Mouse (Mus musculus): Measurements from ENCODE around the gene Pgs1.

The Pgs1 gene

DNA sequence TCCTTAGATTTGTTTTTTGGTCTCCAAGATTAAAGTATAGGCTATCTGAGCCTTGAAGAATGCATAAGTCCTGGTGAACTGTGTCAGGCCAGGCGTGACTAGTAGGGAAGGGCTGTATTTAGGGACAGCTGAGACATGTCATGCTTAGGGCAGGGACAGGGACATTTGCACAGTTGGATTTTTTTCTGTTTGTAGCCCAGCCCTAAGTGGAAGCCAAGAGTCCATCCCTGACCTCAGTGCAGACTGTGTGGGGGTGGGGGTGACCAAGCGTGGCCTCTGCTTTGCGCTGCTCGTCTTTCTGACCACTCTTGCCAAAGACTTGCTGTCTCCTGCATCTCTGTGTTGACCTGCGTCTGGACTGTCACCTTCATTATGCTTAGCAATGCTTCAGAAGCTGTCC, 18.1 kb downstream of the Pgs1 start:
- no peak for DNase-seq

DNA sequence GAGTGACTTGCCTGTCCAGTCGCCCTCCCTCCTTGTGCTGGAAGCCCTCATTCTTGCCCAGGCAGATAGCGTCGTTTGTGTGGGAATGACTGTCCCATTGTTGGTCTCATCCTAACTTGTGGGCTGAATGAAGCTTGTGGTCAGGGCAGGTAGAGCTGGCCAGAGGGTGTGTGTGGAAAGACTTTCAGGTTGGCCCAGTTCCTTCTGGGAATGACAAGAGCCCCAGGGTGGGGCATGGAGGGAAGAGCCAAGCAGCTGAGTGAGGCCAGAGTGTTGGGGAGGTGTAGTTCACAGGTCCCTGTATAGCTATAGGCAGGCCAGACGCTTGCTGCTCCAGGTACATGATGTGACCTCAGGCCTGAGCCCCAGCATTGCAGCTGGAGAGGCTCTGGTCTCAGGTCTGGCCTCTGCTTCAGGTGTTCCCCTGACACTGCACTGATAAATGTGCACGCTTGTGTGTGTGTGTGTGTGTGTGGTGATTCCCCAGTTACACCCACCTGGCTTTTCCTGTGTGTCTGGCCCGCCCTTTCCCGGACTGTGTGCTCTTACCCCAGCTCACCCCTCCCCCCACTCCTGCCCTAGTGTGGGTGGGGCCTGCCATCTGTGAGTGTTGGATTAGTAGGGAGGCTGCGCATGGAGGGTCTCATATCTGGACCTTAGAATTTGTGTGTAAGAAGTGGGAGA, 21.5 kb downstream of the Pgs1 start:
- DNase-seq, result no peak

DNA sequence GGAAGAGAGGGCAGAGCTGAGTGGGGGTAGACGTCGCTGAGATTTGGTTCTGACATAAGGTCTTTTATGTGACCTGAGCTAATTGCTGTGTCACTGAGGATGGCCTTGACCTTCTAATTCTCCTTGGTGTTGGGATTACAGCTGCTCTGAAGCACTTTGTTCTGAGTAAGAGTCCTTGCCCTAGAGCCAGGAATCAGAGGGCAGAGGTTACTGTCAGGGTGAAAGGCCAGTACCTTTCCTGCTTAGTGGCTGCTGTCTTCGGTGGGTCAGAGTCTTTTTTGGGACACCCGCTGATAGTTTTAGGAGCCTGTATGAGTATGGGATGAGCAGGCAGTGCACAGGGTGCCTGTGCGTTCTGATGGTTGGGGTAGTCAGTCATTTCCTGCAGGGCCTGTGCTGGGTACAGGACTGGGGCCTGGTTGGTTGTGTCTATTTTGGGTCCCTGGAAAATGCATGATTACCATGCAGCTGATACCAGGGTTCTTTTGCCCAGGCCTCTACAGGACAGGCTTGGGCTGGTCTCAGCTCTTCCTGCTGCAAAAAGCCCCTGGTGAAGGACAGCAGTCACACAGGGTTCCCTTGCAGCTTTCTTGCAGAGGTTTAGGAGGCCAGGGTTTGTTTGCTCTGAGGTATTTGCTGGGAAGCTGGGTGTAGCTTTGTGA, 22.2 kb downstream of the Pgs1 start:
- DNase-seq, result no peak

DNA sequence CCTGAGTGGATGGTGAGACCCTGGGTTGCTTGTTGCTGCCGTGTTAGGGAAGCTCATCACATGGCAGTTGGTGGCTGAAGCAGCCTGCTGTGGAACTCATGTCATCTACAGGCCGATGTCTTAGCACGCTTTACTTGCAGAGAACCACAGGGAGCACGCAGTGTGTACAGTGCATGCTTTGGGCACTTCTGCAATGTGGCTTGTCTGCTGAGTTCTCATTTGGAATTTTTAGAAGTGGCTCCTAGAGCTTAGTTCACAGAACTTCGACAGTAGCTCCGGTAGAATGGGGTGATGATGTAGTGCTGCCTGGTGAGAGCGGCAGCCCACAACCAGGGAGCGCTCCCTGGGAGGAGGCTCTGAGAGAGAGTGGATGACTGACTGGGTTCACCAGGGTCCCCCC, 22.8 kb downstream of the Pgs1 start:
- DNase-seq, result no peak

DNA sequence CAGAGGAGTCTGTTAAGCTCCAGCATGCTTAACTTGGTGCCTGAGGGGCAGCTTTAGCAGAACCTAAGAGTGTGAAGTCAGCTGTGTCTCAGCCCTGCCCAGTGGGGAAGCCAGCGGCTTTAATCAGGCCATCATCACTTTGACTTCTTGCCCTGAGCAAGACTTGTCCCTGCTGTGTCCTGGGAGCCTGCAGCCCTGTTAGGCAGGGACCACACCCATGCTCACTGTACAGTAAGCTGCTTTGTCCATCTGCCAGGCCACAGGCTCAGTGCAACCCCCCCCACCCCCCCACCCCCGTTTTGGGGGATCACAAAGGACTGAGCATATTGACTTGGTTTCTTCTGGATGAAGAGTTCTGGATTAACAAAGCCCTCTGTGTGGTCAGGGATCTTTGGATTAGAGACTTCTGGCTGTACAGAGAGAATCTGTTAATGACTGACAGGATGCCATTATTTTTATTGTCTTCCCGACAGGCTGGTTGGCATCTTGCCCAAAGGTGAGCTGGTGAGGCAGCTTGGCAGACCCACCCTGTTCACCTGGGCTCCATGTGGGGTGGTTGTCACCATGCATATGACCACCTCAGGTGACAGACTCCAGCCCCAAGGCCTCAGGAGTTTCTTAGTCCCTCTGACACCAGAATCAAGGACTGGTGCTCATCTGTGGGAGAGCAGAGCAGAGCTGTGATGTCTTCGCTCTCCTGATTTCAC, 23.9 kb downstream of the Pgs1 start:
- no peak for DNase-seq

DNA sequence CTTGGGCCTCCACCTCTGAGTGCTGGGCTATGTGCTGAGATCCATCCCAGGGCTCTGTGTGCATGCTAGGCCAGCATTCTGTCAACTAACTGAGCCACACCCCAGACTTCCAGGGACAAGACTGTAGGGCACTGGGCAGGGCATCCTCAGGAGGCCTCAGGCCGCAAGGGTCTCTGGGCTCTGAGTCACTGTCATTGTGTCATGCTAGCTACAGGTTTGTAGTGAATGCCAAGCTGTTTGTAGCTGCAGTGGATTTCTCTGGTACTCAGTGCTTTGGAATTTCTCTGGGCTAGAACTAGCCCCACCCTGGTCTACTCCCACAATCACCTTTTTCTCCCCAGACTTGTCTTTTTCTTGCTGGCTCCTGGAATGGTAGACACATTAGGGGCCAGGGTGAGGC, 26.5 kb downstream of the Pgs1 start:
- DNase-seq, result no peak

DNA sequence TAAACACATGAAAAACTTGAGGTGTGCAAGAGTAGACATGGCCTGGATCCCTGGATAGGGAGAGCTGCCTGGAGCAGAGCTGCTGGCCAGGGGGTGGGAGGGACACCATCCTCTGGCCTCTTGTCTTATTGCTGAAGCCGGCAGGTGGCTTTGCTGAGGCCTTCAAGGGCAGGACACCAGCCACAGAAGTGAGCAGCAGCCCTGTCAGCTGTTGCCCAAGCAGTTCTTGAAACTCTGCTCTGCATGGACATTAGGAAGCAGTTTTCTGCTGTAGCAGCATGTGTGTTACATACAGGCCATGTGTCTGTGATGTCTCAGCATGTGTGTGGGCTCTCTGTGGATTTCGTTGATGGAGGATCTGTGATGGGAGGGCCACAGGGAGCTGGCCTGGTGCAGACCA, 27.2 kb downstream of the Pgs1 start:
- DNase-seq, result no peak

DNA sequence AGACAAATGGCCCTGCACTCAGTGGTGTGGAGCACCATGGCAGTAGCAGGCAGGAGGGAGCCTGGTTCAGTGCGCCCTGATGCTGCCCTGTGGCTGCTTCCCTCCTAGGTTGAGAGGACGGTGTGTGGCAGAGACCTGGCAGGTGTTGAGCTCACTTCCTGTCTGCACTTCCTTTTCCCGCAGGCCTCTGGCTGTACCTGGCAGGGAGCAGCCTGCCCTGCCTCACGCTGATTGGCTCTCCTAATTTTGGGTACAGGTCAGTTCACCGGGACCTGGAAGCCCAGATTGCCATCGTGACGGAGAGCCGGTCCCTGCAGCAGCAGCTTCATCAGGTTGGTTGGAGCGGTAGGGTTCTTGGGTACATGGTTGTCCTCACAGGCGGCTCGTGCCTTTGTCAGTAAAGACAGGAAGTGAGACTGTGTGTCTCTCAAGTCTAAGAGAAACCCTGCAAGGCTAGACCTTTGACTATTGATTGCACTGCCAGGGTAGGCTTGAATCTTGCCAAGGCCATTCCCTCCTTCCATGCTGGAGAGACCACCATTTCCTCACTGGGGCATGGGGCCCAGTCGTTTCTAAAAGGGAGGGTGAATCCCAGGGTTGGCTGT, 28.4 kb downstream of the Pgs1 start:
- DNase-seq, result no peak

DNA sequence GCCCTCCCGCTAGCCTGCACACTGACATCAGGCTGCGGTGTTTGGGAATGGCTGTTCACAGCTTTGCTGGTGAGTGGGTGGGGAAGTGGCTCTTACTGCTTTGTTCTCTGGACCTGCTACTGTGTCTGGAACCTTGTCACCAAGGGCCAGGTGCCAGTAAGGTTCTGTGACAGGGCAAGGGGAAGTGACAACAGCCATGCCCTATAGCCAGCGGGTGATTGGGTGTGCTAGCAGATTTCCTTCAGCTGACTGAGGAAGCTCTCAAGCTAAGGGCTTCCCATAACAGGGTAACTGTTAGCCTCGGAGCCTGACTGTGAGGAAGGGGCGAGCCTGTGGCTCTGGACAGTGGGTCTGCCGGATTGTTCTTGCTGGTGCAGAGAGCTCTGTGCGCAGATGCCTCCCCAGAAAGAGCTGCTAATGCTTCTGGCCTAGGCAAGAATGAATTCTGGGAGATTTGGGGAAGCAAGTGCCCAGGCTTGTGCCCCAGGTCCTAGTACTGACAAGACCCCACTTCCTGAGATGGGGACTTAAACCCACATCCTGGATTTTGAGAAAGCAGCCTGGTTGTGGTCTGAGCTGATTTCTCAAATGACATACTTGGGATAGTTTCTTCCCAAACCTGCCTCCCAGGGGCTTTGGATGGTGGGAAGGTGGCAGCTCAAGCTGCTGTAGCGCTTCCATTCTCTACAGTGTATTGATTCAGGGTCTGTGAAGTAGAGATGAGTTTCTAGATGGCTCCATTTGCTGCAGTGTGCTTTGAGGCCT, 29.5 kb downstream of the Pgs1 start:
- no peak for DNase-seq

DNA sequence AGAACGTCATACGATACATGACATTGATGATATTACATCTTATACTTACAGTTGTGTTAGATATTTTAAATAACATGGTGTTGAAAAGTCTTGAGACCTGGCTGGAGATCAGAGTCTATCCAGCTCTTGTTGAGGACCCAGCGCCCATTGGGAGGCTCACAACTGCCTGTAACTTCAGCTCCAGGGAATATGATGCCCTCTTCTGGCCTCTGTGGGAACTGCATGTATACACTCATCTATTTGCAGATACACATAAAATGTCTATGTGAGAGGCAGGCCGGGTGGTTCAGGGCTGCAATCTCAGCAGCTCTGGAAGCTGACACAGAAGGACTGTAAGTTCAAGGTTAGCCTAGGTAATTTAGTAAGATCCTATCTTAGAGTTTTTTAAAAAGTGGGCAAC, 32.2 kb downstream of the Pgs1 start:
- no peak for DNase-seq

DNA sequence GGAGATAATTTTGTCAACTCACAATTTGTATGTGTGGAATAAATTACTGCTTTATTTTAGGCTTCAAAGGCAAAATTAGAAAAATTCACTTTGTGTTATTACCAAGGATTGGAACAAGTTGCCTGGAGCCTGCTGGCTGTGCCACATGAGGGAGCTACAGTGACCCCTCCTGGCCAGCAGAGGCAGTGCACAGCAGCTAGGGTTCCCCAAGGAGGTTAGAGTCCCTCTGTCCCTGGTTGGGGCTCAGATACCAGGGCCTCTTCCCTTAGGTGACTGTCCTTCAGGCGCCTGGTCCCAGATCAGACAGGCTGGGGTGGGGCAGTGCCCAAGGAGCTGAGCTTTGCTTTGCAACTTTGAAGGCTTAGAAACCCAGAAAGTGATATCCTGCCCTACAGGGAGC, 35.7 kb downstream of the Pgs1 start:
- DNase-seq, result peak; percentile 72 to 78

DNA sequence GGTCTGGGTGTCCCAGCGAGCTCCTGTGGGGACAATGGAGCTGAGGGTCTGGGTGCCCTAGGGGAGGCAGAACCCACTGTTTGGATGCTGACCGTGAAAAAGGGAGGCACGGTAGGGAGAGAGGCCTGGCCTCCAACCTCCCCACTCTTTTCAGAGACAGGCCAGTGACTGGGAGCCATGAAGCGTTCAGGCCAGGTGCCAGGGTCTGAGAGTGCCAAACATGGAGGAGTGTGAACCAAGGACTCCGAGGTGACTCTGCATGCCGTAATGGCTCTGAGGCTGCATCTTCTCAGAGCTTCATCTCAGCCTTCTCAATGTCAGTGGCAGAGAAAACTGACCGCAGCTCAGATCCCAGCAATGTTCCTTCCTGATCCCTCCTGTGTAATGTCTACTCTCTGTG, 37.4 kb downstream of the Pgs1 start:
- peak in 1 of 2 experiments; percentile 18 for DNase-seq

DNA sequence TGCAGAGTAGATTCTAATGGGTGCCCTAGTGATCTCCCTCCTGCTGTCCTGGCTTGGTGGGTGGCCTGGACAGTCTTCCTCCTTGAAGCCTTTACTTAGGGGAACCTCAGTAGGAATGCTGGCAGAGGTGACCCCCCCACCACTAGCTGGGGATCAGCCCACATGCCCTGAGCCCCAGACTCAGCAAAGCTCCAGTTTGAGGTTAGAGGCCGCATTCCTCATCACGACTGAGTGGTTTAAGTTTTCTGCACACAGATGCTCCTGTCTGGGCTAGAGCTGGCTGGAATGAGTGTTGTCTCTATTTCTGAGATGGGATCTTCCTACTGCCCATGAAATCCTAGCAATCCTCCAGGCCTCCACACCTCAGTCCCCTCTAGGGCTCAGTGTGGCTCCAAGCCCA, 38.0 kb downstream of the Pgs1 start:
- no peak for DNase-seq

DNA sequence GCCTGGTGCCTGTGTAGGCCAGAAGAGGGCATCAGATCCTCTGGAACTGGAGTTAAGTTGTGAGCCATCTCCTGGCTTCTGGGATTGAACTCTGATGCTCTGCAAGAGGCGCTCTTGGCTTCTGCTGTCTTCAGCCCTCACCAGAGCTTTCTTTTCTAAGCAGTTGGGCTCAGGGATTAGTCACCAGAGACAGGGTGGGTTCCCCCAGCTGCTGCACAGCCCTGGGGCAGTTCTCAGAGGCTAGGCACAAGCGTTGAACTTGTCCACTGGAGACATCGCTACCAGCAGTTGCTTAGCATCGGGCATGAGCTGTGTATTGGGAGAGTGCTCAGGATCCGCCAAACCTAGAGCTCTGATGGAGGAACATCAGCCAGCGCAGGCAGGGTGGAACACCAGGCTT, 43.1 kb downstream of the Pgs1 start:
- no peak for DNase-seq

DNA sequence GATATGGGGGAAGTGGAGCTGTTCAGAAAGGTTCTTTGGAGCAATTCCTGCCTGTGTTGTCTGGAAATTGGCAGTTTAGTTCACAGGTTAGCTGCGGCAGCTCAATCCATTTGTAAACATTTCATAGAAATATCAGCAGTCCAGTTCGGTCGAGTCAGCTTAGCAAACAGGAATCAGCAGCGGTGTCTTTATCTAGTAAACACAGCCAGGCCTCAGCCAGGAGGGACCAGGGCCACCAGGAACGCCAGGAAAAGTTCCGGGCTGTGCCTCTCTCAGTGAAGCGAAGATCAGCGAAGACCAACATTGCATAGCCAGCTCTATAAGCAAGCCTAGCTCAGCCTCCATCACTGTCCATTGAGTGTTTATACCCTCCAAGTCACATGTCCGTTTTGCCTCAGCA, 45.0 kb downstream of the Pgs1 start:
- DNase-seq, result no peak

DNA sequence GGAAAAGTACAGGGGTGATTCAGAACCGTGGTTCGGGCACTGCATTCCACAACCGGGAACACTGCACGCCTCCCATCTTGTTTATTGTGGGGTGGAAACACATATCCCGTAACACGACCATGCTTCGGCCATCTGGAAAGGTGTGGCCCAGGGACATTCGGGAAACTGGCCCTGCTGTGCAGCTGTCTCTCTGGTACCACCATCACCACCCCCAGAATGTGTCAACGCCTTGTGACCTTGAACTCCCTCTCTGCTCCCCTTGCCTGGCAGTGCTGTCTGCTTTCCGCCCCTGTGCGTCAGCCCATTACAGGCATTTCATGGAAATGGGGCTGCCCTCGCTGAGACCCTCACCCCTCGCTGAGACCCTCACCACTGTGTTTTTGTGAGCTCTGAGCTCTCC, 48.3 kb downstream of the Pgs1 start:
- no peak for DNase-seq

DNA sequence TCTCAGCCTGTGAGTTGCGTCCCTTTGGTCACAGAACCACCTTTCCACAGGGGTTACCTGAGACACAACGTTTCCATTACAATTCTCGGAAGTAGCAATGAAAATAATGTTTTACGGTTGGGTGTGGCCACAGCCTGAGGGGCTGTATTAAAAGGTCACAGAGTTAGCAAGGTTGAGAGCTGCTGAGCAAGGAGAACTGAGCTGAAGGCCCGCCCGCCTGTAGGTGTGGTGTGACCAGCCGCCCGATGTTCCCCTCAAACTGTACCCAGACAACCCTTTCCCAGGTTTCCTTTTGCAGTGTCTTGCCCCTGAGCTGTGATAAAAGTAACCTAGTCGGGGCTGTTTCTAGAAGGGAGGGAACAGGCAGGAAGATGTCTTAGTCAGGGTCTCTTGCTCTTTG, 49.0 kb downstream of the Pgs1 start:
- no peak for DNase-seq

DNA sequence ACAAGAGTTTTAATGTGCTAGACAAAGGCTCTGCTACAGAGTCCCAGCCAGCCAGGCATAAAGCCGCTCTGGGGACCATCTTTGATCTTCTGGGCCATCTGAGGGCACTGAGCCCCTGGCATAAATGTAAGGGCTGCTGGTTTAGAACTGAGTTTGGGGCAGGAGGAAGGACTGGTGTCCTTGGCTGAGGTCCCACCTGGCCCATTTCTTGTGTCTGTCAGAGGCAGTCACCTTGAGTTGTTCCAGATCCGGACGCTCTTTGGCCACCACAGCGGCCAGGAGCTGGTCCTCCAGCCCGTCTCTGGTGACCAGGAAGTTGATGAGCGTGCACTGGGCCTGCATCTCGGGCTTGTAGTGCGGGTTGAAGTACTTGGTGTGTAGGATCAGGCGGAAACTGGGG, 56.7 kb downstream of the Pgs1 start:
- no peak for DNase-seq

DNA sequence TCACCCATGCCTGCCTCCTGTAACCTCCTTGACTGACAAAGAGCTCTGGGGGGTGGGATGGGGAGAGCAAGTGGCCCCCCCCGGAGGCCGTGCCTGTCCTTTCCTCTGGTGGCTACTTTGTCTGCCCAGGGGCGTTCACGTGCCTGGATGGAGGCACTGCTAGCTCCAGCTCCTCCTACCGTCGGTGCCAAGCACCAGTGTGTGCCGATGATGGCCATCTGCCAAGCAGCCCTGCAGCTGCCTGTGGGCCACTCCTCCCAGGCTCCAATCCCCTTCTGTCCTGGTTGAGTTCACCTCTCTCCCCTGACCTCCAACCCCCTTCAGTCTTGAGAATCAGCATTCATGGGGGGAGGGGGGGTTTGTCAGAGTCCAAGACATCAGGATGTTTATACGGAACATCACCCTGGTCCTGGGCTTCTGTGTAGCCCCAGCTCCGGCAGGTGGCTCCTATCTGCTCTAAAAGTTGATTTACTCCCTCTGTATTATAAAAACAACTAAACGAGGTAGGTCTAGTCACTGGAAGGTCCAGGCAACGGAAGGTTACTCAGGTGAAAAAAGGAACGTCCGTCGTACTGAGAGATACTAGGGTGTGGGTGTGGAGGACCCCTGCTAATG, 57.3 kb downstream of the Pgs1 start:
- DNase-seq, result peak in 1 of 2 experiments; percentile 37

DNA sequence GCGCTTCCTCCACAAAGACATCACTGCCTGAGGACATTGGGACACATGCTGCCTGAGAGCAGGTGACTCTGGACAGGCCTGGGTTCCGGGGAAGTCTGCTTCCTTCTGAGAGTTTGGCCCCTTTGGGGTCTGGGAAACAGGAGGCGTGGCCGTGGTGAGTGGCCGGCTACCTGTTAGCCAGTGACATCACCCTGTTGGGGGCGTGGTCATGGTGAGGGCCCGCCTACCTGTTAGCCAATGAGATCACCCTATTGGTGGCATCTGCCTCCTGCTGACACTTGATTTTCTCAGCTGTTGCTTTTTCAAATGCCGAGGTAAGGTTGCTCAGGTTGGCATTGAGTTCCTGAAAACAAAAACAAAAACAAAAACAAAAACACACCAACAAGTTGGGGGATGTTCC, 63.5 kb downstream of the Pgs1 start:
- DNase-seq, result no peak

DNA sequence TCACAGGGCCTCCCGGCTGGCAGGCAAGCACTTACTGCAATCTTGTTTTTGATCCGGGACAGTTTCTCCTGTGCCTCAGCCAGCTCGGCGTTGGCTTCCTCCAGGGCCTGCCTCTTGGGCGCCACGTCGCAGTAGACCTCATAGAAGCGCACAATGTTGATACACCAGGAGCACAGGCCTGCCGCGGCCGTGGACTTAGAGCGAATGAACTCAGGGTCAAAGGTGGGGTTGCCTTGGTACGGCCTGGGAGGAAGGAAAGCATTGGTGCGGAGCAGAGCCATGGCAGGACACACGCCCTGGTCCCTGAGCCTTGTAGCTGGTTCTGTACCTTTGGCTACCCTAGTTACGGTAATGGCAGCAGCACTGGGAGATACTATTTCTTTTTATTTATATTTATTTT, 64.1 kb downstream of the Pgs1 start:
- DNase-seq, result no peak

DNA sequence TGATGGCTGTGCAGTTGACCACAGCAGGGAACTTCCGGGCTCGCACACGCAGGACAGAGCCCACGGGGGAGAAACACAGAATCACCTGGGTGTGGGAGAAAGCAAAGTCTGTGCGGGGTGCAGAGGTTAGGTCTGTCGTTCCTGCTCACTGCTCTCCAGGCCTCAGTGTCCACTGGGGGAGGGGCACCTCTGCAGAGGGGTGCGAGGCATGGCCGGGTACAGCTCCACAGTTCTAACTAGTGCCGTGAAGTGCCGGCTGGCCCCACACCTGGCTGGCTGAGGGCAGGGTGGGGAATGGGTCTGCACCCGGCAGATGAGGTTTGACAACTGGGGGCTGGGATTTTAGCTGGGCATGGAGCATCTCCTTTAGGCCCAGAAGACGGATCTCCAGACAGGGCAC, 72.3 kb downstream of the Pgs1 start:
- no peak for DNase-seq

DNA sequence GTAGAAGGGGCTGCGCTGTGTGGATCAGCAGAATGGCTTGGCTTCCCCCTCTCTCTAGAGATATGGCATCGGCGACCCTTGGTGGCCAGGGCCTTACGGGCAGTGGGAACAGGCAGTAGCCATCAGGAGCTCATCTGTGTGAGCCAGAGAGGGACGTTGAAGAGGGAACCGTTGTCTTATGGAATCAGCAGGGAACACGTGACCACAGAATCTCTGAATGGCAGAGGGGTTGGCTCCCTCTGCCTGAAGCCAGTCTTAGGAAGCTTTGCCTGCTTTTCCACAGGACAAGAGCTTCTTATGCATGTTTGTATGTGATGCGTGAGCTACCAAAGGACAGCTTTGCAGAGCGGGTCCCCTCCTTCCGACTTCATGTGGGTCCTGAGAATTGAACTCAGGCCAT, 72.8 kb downstream of the Pgs1 start:
- DNase-seq, result no peak
